9 mouse cellular contexts compared by ENCODE assay signal in genomic region chr19:45151361-45152182, GRCm38 (mm10). TPM values are rescaled to one million over a fixed set of nuclear protein-coding genes. Genes with fewer than 3 reads are reported as not detected.
DNase-seq lines count a peak whose midpoint lies in the region; ATAC-seq lines count a peak whose summit lies in the region.
"Had no signal": no experiment of that assay in that cellular context is flagged by ENCODE, and none has a peak within 500 bp of the region (broad histone marks: within the 10 kb centered on the region; RNA-seq: fewer than 3 reads in every experiment).

No protein-coding gene starts in this region.

- H3K36me3 ChIP-seq in kidney, embryonic 14.5 days (ENCODE audit: control insufficient read depth, insufficient read depth, low read length), result no peaks in the 10 kb centered on the region
- no peaks in the 10 kb centered on the region for H3K36me3 ChIP-seq in hindbrain, embryonic 11.5 days (ENCODE audit: control insufficient read depth, insufficient read depth, low read length)
- no peaks in the 10 kb centered on the region for H3K36me3 ChIP-seq in midbrain, embryonic 15.5 days (replicated peaks)

- H3K27ac ChIP-seq in kidney, embryonic 14.5 days (ENCODE audit: low read depth, low read length), result no peak overlapping the region
- H3K27ac ChIP-seq in hindbrain, embryonic 11.5 days (ENCODE audit: low read depth, low read length), result no peak overlapping the region
- H3K27ac ChIP-seq in midbrain, embryonic 15.5 days, result no peak overlapping the region
- H3K27ac ChIP-seq: liver, embryonic 14.5 days had no signal

- 1% methylated on average over 36 of the region's 36 CpGs for WGBS in kidney, embryonic 14.5 days
- 1% methylated on average over 34 of the region's 36 CpGs for WGBS in hindbrain, embryonic 11.5 days
- WGBS in midbrain, embryonic 15.5 days, result under 1% methylated on average over 36 of the region's 36 CpGs

- no peak for ATAC-seq in kidney, embryonic 14.5 days (ENCODE audit: low FRiP score, low TSS enrichment)
- ATAC-seq in hindbrain, embryonic 11.5 days (ENCODE audit: low FRiP score), result no peak
- no peak for ATAC-seq in midbrain, embryonic 15.5 days (replicated peaks)

- peak overlapping the region; percentile 19 for H3K4me3 ChIP-seq in kidney, embryonic 14.5 days (ENCODE audit: low read length)
- peak overlapping the region; percentile 23 for H3K4me3 ChIP-seq in hindbrain, embryonic 11.5 days (ENCODE audit: low read depth, low read length)
- H3K4me3 ChIP-seq in midbrain, embryonic 15.5 days, result 0 out of 2 replicates have a peak overlapping the region, but pooled peaks have one; percentile 17

- H3K9ac ChIP-seq in kidney, embryonic 14.5 days (ENCODE audit: low read depth, low read length), result no peak overlapping the region
- no peak overlapping the region; the same call in 1 of the 2 replicates for H3K9ac ChIP-seq in hindbrain, embryonic 11.5 days (ENCODE audit: low read depth, low read length)
- H3K9ac ChIP-seq in midbrain, embryonic 15.5 days, result no peak overlapping the region
- H3K9ac ChIP-seq: liver, embryonic 14.5 days had no signal

- peaks cover 6% of the 10 kb centered on the region; the same call in 1 of the 2 replicates for H3K9me3 ChIP-seq in kidney, embryonic 14.5 days (ENCODE audit: control insufficient read depth, low read length)
- no peaks in the 10 kb centered on the region for H3K9me3 ChIP-seq in hindbrain, embryonic 11.5 days (ENCODE audit: control insufficient read depth, low read length)
- H3K9me3 ChIP-seq in midbrain, embryonic 15.5 days, result no peaks in the 10 kb centered on the region

- peak overlapping the region; percentile 38 for H3K4me2 ChIP-seq in kidney, embryonic 14.5 days (replicated peaks; ENCODE audit: low read depth, low read length)
- peak overlapping the region; percentile 34 for H3K4me2 ChIP-seq in hindbrain, embryonic 11.5 days (replicated peaks; ENCODE audit: low read depth, low read length)
- H3K4me2 ChIP-seq in midbrain, embryonic 15.5 days, result no peak overlapping the region

- H3K27me3 ChIP-seq in kidney, embryonic 14.5 days (ENCODE audit: control insufficient read depth, insufficient read depth, low read length), result peaks cover 97% of the 10 kb centered on the region
- peaks cover 97% of the 10 kb centered on the region for H3K27me3 ChIP-seq in hindbrain, embryonic 11.5 days (ENCODE audit: control insufficient read depth, insufficient read depth, low read length)
- H3K27me3 ChIP-seq in midbrain, embryonic 15.5 days (replicated peaks), result peaks cover 92% of the 10 kb centered on the region

- H3K4me1 ChIP-seq in kidney, embryonic 14.5 days (ENCODE audit: control insufficient read depth, insufficient read depth, low read length), result peaks cover 8% of the 10 kb centered on the region; the same call in 1 of the 2 replicates
- H3K4me1 ChIP-seq in hindbrain, embryonic 11.5 days (replicated peaks; ENCODE audit: control insufficient read depth, insufficient read depth, low read length), result peaks cover 8% of the 10 kb centered on the region
- H3K4me1 ChIP-seq in midbrain, embryonic 15.5 days, result peaks cover 14% of the 10 kb centered on the region

- DNase-seq in kidney, adult 11 months, result no peak
- DNase-seq in embryo, embryonic 10.5 days (ENCODE audit: low spot score), result peak; percentile 49
- DNase-seq in hindbrain, embryonic 11.5 days (ENCODE audit: low spot score), result peak; percentile 67
- DNase-seq in adrenal gland, adult 2 months, result no peak
- no peak for DNase-seq in cerebellum, postnatal 36 days
- no peak for DNase-seq in left cerebral cortex, adult 11 months (ENCODE audit: low spot score)

RNA-seq across cellular contexts. Expression of gene Tlx1, which starts 1.1 kb away (rescaled TPM):
- 0.26 TPM in 1 of 2 replicates, not detected in the other for polyA plus RNA-seq in kidney, embryonic 14.5 days (2014; fragmentation: Nextera tagmentation; extraction: Ambion mirVana)
- polyA plus RNA-seq in hindbrain, embryonic 11.5 days (2014; fragmentation: Nextera tagmentation; extraction: Ambion mirVana), result 2.2 and 4.0 TPM in 2 replicates
- not detected in 2 replicates for polyA plus RNA-seq in midbrain, embryonic 15.5 days (2015; fragmentation: Nextera tagmentation; extraction: Ambion mirVana)
- total RNA-seq in adrenal gland, adult 2 months (2021), result not detected
- not detected in 2 replicates for polyA plus RNA-seq in adrenal gland, adult 2 months (2012; rRNA removed)

Comparison
In these comparisons a context has a peak if more than half of its experiments do, and no peak if none do; other contexts are left out.
1. DNase-seq: peak in embryo, embryonic 10.5 days (single experiment) and hindbrain, embryonic 11.5 days (single experiment); none in kidney, adult 11 months (single experiment), adrenal gland, adult 2 months (single experiment), cerebellum, postnatal 36 days (0 of 2) and left cerebral cortex, adult 11 months (single experiment).
2. Peak in every context shown above with its lines, with median percentiles within 50 percentile points of each other: H3K4me3 ChIP-seq.